Comparison of ENCODE assay signal across 15 mouse cellular contexts in genomic region chr6:134753412-134753811, GRCm38 (mm10). TPM values are rescaled to one million over a fixed set of nuclear protein-coding genes. Genes with fewer than 3 reads are reported as not detected.
DNase-seq lines count a peak whose midpoint lies in the region; ATAC-seq lines count a peak whose summit lies in the region.
"Had no signal": no experiment of that assay in that cellular context is flagged by ENCODE, and none has a peak within 500 bp of the region (broad histone marks: within the 10 kb centered on the region; RNA-seq: fewer than 3 reads in every experiment).

No protein-coding gene starts in this region.

- peaks cover 9% of the 10 kb centered on the region for H3K4me1 ChIP-seq in liver, embryonic 16.5 days (ENCODE audit: control insufficient read depth, low read depth, low read length)
- no peaks in the 10 kb centered on the region for H3K4me1 ChIP-seq in neural tube, embryonic 15.5 days
- H3K4me1 ChIP-seq: forebrain, embryonic 12.5 days; lung, embryonic 15.5 days had no signal

- WGBS in liver, embryonic 16.5 days (ENCODE audit: insufficient replicate concordance) = 63% methylated on average over 4 of the region's 4 CpGs
- WGBS in neural tube, embryonic 15.5 days = 95% methylated on average over 4 of the region's 4 CpGs

- H3K27ac ChIP-seq in liver, embryonic 16.5 days (ENCODE audit: low read length) = no peak overlapping the region
- no peak overlapping the region for H3K27ac ChIP-seq in neural tube, embryonic 15.5 days (replicated peaks)
- H3K27ac ChIP-seq: embryonic facial prominence, embryonic 10.5 days; forebrain, embryonic 12.5 days; lung, embryonic 15.5 days had no signal

- no peaks in the 10 kb centered on the region; the same call in 1 of the 2 replicates for H3K36me3 ChIP-seq in liver, embryonic 16.5 days (ENCODE audit: control insufficient read depth, insufficient read depth)
- no peaks in the 10 kb centered on the region for H3K36me3 ChIP-seq in neural tube, embryonic 15.5 days

- H3K4me3 ChIP-seq in liver, embryonic 16.5 days (ENCODE audit: low read depth, low read length) = no peak overlapping the region
- H3K4me3 ChIP-seq in neural tube, embryonic 15.5 days (replicated peaks) = no peak overlapping the region
- H3K4me3 ChIP-seq: embryonic facial prominence, embryonic 10.5 days; forebrain, embryonic 12.5 days; lung, embryonic 15.5 days had no signal

- H3K9me3 ChIP-seq in liver, embryonic 16.5 days (replicated peaks; ENCODE audit: control insufficient read depth, low read length) = no peaks in the 10 kb centered on the region
- H3K9me3 ChIP-seq in neural tube, embryonic 15.5 days (replicated peaks) = no peaks in the 10 kb centered on the region
- H3K9me3 ChIP-seq: embryonic facial prominence, embryonic 10.5 days; forebrain, embryonic 12.5 days; lung, embryonic 15.5 days had no signal

- H3K27me3 ChIP-seq in liver, embryonic 16.5 days (ENCODE audit: control insufficient read depth, insufficient read depth, low read depth, low read length) = no peaks in the 10 kb centered on the region
- no peaks in the 10 kb centered on the region for H3K27me3 ChIP-seq in neural tube, embryonic 15.5 days (replicated peaks)
- H3K27me3 ChIP-seq: forebrain, embryonic 12.5 days; lung, embryonic 15.5 days had no signal

- ATAC-seq in common myeloid progenitor, adult 5-6 weeks (replicated peaks; ENCODE audit: low read depth, poor library complexity, severe bottlenecking) = peak; percentile 55
- ATAC-seq in liver, embryonic 16.5 days (ENCODE audit: low read depth) = peak; percentile 65
- no peak for ATAC-seq in neural tube, embryonic 15.5 days (ENCODE audit: low FRiP score)
- ATAC-seq: midbrain, embryonic 16.5 days had no signal

- DNase-seq in 3T3-L1 (ENCODE audit: low read depth, low spot score) = peak; percentile 67
- DNase-seq in ES-CJ7 (ENCODE audit: low read depth, low spot score) = peak; percentile 72
- no peak for DNase-seq in layer of hippocampus, adult 8-10 months (ENCODE audit: low spot score in 2 of 2)
- no peak for DNase-seq in lung, postnatal 36 days
- no peak for DNase-seq in kidney, postnatal 10 days
- DNase-seq: cerebellum, adult 11 months; gastrocnemius, postnatal 14 days; kidney, adult 18-20 months had no signal

- H3K9ac ChIP-seq in liver, embryonic 16.5 days (ENCODE audit: low read depth, low read length) = no peak overlapping the region
- H3K9ac ChIP-seq in neural tube, embryonic 15.5 days (replicated peaks) = no peak overlapping the region
- H3K9ac ChIP-seq: forebrain, embryonic 12.5 days; lung, embryonic 15.5 days had no signal

- H3K4me2 ChIP-seq in liver, embryonic 16.5 days (ENCODE audit: low read depth, low read length) = no peak overlapping the region
- H3K4me2 ChIP-seq in neural tube, embryonic 15.5 days = no peak overlapping the region
- H3K4me2 ChIP-seq: forebrain, embryonic 12.5 days; lung, embryonic 15.5 days had no signal

RNA-seq across cellular contexts. Expression of gene Dusp16, which starts 39.0 kb away (rescaled TPM):
- total RNA-seq in common myeloid progenitor, adult 5-6 weeks (2017) = 4.9 and 9.5 TPM in 2 replicates
- 5.7 and 6.1 TPM in 2 replicates for polyA plus RNA-seq in liver, embryonic 16.5 days (2015; fragmentation: Nextera tagmentation; extraction: Ambion mirVana)
- total RNA-seq in layer of hippocampus, adult 8-10 months (2022) = 10 to 100 TPM; 10.4 to 13.8 (median 11.5) TPM
- 5.2 and 6.6 TPM in 2 replicates for polyA plus RNA-seq in neural tube, embryonic 15.5 days (2015; fragmentation: Nextera tagmentation; extraction: Ambion mirVana)

Comparison
In these comparisons a context has a peak if more than half of its experiments do, and no peak if none do; other contexts are left out.
1. DNase-seq: peak in 3T3-L1 (single experiment) and ES-CJ7 (single experiment); none in layer of hippocampus, adult 8-10 months (0 of 2), lung, postnatal 36 days (single experiment) and kidney, postnatal 10 days (single experiment).